Mouse (Mus musculus) gonadal fat pad, adult 2 months (tissue): ENCODE data around the gene Ptprn2. TPM values are rescaled to one million over a fixed set of nuclear protein-coding genes. Genes with fewer than 3 reads are reported as not detected.

Experiments
- DNase-seq: peaks from one replicate; pipeline ENCODE4 v3.0.0-alpha.2; 2012; ENCODE audit warnings: low read depth
- polyA plus RNA-seq: library from polyadenylated mRNA; depleted of rRNA; stranded (reverse); fragments of >200 nt; gene quantifications from 2 replicates; pipeline ENCODE4 v1.2.3, GENCODE M21; 2012

Ptprn2 gene
- polyA plus RNA-seq, 1 experiment = 1.7 TPM

GRCm38 (mm10) chr12:117053223-117053850 is 567.8 kb downstream of the Ptprn2 start:
- no peak for DNase-seq

- DNase-seq = no peak
These were observed 568.6 kb downstream of the Ptprn2 start for GRCm38 (mm10) chr12:117053851-117054769.

- DNase-seq = no peak
These were observed 569.5 kb downstream of the Ptprn2 start for GRCm38 (mm10) chr12:117054925-117055570.

- DNase-seq = no peak
These were observed 572.9 kb downstream of the Ptprn2 start for GRCm38 (mm10) chr12:117058184-117058958.

- no peak for DNase-seq
These were observed 573.5 kb downstream of the Ptprn2 start for GRCm38 (mm10) chr12:117058975-117059374.

GRCm38 (mm10) chr12:117077664-117078063 is 592.1 kb downstream of the Ptprn2 start:
- no peak for DNase-seq

- DNase-seq = no peak
These were observed 593.4 kb downstream of the Ptprn2 start for GRCm38 (mm10) chr12:117078945-117079344.

GRCm38 (mm10) chr12:117079724-117080123 is 594.2 kb downstream of the Ptprn2 start:
- DNase-seq = no peak

GRCm38 (mm10) chr12:117083856-117084701 is 598.6 kb downstream of the Ptprn2 start:
- no peak for DNase-seq

GRCm38 (mm10) chr12:117084702-117085409 is 599.3 kb downstream of the Ptprn2 start:
- DNase-seq = no peak

GRCm38 (mm10) chr12:117085661-117086335 is 600.3 kb downstream of the Ptprn2 start:
- no peak for DNase-seq

- DNase-seq = no peak
These were observed 607.0 kb downstream of the Ptprn2 start for GRCm38 (mm10) chr12:117092345-117093107.

- DNase-seq = no peak
These were observed 610.4 kb downstream of the Ptprn2 start for GRCm38 (mm10) chr12:117095941-117096340.

- DNase-seq = no peak
These were observed 612.8 kb downstream of the Ptprn2 start for GRCm38 (mm10) chr12:117098295-117098694.

GRCm38 (mm10) chr12:117106696-117107095 is 621.2 kb downstream of the Ptprn2 start:
- no peak for DNase-seq

GRCm38 (mm10) chr12:117107143-117107616 is 621.7 kb downstream of the Ptprn2 start:
- DNase-seq = no peak

- DNase-seq = no peak
These were observed 629.8 kb downstream of the Ptprn2 start for GRCm38 (mm10) chr12:117115254-117115865.

GRCm38 (mm10) chr12:117127078-117127477 is 641.6 kb downstream of the Ptprn2 start:
- DNase-seq = no peak
